Mouse (Mus musculus): Measurements from ENCODE around the gene Ndufs2.

The Ndufs2 gene

DNA sequence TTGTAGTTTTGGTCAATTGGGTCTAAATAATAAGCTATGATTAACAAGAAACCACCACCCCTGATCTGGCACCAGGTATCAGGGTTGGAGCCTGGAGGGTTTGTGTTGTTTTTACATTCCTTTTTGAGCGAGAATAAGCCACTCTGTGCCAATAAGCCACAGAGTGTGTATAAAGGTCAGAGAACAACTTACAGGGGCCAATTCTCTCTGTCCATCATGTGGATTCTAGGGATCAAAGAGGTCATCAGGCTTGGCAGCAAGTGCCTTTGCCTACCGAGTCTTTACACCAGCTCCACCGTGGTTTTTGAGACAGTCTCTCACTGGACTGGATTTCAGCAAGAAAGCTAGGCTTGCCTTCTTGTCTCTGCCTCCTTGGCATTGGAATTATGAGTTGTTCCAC is 38.3 kb downstream of the Ndufs2 start:
- no peak for TF ChIP-seq GATA4 (IDR thresholded peaks at IDR 0.05; ENCODE audit: insufficient replicate concordance, low read length)

DNA sequence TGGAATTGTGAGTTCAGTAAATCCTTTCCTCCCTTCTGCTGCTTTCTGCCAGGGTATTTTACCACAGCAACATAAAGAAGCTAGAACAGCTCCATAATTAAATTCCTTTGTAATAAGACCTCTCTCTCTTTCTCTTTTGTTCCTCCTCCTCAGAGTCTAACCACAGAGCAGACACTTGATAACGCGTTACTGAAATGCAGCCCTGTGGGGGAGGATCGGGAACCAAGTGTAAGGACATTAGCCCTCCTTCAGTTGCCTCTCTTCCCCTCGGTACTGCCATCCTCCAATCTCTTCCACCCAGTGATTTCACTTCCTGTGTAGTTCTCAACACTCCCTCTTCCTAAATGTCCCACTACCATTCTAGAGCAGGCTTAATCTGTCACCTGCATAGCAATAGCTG is 41.8 kb downstream of the Ndufs2 start:
- TF ChIP-seq GATA4 (IDR thresholded peaks at IDR 0.05; ENCODE audit: insufficient replicate concordance, low read length) = no peak

DNA sequence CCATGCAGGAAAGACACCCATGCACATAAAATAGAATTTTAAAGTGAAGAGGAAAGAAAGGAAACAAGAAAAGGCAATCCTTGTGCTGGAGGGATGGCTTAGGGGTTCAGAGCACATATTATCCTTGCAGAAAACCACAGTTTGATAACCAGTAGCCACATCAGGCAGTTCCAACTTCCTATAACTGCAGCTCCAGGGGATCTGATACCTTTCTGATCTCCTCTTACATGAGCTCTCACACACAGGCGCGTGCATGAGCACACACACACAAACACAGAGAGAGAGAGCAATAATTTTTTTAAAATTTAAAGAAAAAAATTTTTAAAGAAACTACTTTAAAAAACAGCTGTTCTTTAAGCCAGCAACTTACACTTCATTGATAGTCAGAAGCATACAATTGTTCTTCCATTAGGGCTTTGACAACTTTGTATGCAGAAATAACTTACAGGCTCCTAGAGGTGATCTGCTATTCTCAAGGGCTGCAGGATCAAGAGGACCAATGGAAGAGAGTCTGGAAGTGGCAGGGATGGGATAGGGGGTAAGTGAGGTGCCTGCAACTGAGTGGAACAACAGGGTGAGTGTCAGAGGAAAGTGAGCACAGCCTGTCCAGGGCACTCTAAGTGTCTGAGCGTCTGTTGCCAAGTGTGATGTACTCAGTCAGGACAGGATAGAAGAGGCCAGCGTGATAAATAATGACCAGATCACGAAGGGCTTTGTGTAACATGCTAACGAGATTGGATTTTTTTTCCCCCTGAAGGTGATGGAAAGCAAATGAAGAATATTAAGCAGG is 45.3 kb downstream of the Ndufs2 start:
- no peak for TF ChIP-seq GATA4 (IDR thresholded peaks at IDR 0.05; ENCODE audit: insufficient replicate concordance, low read length)

DNA sequence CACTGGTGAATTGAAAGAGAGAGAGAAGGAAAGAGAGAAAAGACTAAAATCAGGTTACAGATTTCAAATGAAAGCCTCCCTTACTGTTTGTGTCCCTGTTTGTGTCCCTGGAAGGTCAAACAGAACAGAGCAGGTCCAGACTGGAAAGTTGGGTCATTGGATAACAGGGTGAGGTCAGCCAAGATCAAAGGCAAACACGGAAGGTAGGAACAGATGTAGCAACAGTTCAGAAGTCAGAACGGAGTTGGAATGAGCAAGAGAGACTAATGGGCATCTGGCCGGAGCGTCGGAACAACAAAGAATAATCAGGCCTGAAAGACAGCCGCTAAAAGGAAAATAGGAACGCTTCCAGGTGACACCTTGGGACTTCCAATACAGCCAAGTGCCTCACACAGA is 46.9 kb downstream of the Ndufs2 start:
- 0 out of 2 replicates have a peak, but pooled peaks have one; percentile 38 for TF ChIP-seq GATA4 (IDR thresholded peaks at IDR 0.05; ENCODE audit: insufficient replicate concordance, low read length)

DNA sequence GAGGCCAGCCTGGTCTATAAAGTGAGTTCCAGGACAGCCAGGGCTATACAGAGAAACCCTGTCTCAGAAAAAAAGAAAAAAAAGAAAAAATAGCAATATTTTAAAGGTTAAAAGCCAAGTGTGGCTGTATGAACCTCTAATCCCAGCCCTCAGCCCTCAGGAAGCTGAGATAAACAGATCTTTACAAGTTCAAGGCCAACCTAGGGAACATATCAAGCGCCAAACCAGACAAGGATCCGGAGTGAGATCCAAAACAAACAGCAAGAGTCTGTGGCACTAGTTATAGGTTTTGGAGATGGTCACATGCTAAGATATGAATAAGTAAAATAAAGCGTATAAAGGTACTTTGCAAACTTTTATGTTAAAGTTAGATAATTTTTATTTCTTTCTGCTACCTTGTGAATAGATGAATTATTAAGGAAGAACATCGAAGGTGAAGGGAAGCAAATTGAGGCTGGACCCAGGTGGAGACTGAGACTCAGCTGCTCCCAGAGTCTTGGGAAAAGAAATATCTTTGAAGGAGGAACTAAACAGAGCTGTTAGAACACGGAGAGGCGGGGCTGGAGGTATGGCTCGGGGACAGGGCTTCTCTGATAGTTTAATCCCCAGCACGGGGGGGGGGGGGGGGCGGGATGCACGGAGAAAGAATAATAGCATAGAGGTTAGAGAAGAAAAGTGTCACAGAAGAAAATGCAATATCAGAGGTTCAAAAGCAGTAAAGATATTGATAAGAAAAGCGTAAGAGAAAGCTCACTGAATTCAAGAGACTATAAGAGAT is 47.5 kb downstream of the Ndufs2 start:
- no peak for TF ChIP-seq GATA4 (IDR thresholded peaks at IDR 0.05; ENCODE audit: insufficient replicate concordance, low read length)

DNA sequence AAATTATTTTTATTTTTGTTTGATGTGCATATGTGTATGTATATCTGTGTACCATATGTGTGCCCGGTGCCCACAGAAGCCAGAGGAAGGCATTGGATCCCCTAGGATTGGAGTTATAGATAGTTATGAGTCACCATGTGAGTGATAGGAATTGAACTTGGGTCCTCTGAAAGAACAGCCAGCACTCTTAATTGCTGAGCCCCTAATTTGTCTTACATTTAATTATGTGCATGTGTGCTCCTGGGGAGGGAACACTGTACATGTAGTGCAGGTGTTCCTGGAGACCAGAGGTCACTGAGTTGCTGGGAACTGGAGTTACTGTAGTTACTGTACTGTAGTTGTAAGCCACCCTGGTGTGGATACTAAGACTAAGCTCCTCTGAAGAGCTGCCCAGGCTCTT is 50.4 kb downstream of the Ndufs2 start:
- TF ChIP-seq GATA4 (IDR thresholded peaks at IDR 0.05; ENCODE audit: insufficient replicate concordance, low read length) = no peak

DNA sequence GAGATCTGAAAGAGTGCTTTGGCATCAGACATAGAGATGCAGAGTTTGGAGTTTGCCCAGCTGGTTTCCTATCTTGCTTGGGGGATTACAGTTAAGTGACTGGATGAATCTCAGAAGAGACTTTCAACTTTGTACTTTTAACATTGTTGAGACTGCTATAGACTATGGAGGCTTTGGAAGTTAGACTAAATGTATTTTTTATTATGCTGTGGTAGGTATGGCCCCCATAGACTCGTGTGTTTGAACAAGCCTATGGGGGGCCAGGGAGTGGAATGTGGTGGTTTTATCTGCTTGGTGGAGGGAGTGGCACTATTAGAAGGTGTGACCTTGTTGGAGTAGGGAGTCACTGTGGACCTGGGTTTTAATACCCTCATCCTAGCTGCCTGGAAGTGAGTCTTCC is 51.7 kb downstream of the Ndufs2 start:
- TF ChIP-seq GATA4 (IDR thresholded peaks at IDR 0.05; ENCODE audit: insufficient replicate concordance, low read length) = no peak

DNA sequence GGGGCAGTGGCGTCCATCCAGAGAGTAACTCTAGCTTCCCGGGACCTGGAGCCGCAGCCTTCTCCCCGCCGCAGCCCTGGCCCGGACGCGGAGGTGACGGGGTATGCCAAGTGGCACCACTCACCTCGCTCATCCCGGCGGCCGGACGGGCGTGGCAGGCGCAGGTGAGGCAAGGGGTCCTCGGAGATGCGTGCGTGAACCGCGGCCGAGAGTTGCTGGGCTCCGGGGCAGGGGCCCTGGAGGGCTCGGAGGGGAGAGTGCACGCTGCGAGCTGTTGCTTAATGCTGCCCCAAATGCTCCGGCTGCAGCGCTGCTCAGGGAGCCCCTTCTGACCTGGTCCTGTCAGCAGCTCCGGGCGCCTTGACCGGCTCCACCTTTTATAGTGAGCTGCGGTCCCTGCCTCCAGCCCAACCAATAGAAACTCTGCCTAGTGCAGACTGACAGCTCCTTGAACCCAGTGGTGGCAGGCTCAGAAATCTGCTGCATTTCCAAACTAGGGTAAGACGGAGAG is 55.2 kb downstream of the Ndufs2 start, which contains the start of gene Pcp4l1:
Gene Pcp4l1 (minus strand): TSS at position 382 of the 511 bp plus-strand sequence.
- no peak for TF ChIP-seq GATA4 (IDR thresholded peaks at IDR 0.05; ENCODE audit: insufficient replicate concordance, low read length)

DNA sequence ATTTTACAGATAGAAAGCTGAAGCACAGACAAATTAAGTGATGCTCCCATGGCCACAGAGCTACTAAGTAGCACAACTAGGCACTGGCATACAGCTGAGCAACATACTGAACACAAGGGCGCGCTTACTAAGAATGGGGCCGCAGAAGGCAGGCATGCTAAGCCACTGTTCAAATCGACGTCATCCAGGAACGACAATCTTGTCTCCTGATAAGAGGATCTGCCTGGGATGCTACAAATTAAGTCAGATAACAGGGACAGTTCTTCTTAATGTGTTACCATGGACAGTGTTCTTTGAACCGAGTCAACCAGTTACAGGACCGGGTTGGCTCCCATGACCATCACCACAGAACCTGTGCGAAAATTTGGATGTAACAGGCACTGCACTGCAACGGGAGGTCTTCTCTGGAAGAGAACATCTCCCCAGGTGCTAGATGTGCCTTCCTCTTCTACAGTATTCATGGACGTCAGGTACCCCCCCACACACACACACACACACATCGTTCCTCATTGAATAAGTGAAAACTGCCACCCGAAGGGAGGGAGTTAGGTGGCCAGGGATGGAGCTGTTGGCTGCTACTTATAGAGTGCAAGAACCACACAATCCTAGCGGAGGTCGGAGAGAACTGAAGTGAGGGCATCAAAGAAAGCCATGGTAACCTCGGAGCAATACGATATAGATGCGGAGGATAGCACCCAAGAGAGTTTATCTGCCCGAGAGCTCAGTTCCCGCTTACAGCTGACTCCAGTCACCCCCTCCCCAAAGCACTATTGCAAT is 56.0 kb downstream of the Ndufs2 start:
- TF ChIP-seq GATA4 (IDR thresholded peaks at IDR 0.05; ENCODE audit: insufficient replicate concordance, low read length) = no peak

DNA sequence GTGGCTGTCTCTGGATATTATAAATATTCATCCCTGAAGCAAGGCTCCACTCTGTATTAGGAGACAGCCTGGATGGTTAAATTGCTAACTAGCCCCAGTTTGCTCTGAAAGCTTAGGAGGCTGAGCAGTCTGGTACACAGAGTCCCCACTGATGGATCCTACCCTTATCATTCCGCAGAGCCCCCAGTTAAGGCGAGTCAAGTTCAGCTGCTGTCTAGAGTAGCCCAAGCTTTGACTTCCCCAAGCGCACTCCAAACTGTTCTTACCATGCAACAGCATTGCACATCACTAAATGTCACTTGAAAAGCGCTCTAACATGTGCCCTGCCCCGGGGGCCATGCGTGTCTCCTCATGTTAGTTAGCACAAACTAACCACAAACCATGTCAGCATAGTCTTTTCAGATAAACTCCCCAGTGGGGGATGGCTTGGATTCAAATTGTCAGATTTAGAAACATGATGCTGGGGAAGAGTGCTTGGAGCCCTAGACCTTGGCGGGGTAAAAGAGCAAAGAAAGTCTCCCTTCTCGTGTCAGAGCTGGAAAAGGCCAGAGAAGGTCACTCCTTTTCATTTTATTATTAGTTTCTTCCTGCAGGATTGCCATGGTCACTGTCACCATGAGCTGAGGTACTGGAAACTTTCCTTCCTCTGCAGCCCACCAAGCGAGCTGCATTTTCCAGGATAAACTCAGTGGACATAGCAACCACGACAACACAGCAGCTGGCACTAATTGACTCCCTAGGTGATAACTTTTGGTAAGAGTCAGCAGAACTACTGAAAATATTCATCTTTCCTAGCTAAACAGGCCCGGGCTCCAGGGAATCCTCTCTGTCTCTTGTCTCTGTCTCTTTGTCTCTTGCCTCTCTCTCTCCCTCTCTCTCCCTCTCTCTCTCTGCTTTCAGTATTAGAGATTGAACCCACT is 57.0 kb downstream of the Ndufs2 start:
- no peak for TF ChIP-seq GATA4 (IDR thresholded peaks at IDR 0.05; ENCODE audit: insufficient replicate concordance, low read length)

DNA sequence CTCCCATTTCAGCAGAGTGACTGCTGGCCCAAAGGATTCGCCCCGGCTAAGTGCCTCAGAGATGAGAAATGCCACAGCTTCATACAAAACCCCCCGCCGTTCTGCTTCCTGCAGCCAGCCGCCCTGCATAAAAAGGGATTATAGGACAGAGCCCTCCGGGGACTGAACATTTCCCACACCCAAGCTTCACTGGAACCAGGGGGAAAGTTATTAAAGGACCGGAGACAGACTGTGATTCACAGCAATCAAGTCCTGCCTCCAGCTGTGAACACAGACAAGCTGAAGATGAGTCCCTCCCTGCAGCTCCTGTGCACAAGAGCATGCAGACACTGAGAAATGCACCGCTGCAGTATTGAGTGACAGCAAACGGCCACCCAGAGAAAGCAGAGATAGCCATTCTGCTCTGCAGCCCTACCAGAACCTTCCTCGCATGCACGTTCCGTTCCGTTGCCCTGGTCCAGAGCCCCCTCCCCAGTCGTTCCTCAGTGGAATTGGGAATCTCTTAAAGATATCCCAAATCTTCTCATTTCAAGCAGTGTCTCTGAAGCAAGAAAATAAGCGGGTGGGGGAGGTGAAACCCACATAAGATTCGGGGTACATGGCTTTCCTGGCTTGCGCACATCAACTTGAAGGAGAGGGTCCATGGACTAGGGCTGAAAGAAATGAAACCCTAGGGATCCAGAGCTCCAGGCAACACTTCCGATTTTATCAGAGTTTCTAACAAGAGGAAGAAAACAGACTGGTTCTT is 57.9 kb downstream of the Ndufs2 start:
- no peak for TF ChIP-seq GATA4 (IDR thresholded peaks at IDR 0.05; ENCODE audit: insufficient replicate concordance, low read length)

DNA sequence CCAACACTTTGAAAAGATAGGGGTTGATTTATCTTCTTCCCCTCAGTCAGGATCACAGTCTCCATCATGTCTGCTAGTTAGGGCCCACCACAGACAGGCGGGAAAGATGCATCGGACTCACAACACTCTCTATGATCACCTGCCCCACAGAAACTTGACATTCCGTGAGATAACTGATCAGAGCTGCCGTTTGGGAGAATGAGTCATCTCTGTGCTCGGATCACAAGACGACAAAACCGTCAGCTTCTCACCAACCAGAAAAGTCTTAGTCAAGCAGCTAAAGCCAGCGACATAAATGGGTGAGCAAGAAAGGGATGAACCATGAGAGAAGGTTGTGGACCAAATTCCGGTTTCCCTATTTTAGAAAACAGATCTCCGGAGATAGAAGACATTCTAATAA is 58.9 kb downstream of the Ndufs2 start:
- TF ChIP-seq GATA4 (IDR thresholded peaks at IDR 0.05; ENCODE audit: insufficient replicate concordance, low read length) = no peak

DNA sequence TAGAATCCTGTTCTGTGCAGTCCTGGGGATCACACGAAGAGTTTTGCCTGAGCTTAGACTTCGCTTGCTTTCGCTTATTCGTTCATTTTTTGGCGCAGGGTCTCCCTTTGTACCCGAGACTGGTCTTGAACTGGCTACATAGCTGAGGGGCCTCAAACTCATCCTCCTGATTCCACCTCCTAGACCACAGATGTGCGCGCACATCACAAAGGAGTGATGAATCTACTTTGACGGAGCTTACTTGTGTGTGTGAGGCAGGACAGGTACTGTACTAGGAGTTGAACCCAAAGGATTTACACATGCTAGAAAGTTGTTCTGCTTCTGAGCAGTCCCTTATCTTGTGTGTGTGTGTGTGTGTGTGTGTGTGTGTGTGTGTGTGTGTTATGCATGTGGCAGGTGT is 60.4 kb downstream of the Ndufs2 start:
- TF ChIP-seq GATA4 (IDR thresholded peaks at IDR 0.05; ENCODE audit: insufficient replicate concordance, low read length) = no peak

Data from liver, adult (tissue).